Mouse (Mus musculus) testis, postnatal 10 days (tissue): ENCODE measurements around the gene Cxcr4.

Experiments used
- DNase-seq: peaks from one replicate; pipeline ENCODE4 v3.0.0; 2021; ENCODE audit warnings: low spot score

Cxcr4 gene

GRCm38 (mm10) chr1:128592211-128592741, at the start of gene Cxcr4:
Cxcr4 (minus strand) TSS chr1:128592293.
- peak; percentile 91 for DNase-seq

GRCm38 (mm10) chr1:128639707-128640107, 47.6 kb upstream of the Cxcr4 start:
- DNase-seq, result no peak

- DNase-seq, result no peak
These were observed 45.2 kb upstream of the Cxcr4 start for GRCm38 (mm10) chr1:128637230-128637740.

GRCm38 (mm10) chr1:128636258-128637229, 44.5 kb upstream of the Cxcr4 start:
- DNase-seq, result no peak

- DNase-seq, result no peak
These were observed 41.8 kb upstream of the Cxcr4 start for GRCm38 (mm10) chr1:128633711-128634379.

- DNase-seq, result no peak
These were observed 40.4 kb upstream of the Cxcr4 start for GRCm38 (mm10) chr1:128632522-128632921.

- no peak for DNase-seq
These were observed 34.1 kb upstream of the Cxcr4 start for GRCm38 (mm10) chr1:128626144-128626678.

GRCm38 (mm10) chr1:128623594-128623887, 31.4 kb upstream of the Cxcr4 start:
- DNase-seq, result no peak

GRCm38 (mm10) chr1:128622867-128623593, 30.9 kb upstream of the Cxcr4 start:
- DNase-seq, result no peak

- no peak for DNase-seq
These were observed 25.7 kb upstream of the Cxcr4 start for GRCm38 (mm10) chr1:128617654-128618310.

GRCm38 (mm10) chr1:128616586-128616985, 24.5 kb upstream of the Cxcr4 start:
- no peak for DNase-seq

- no peak for DNase-seq
These were observed 23.3 kb upstream of the Cxcr4 start for GRCm38 (mm10) chr1:128615459-128615806.

- no peak for DNase-seq
These were observed 22.8 kb upstream of the Cxcr4 start for GRCm38 (mm10) chr1:128614653-128615458.

- no peak for DNase-seq
These were observed 16.0 kb upstream of the Cxcr4 start for GRCm38 (mm10) chr1:128608119-128608518.

GRCm38 (mm10) chr1:128607423-128607822, 15.3 kb upstream of the Cxcr4 start:
- DNase-seq, result no peak

- DNase-seq, result no peak
These were observed 13.7 kb upstream of the Cxcr4 start for GRCm38 (mm10) chr1:128605794-128606193.

- DNase-seq, result no peak
These were observed 10.7 kb upstream of the Cxcr4 start for GRCm38 (mm10) chr1:128602688-128603385.

- DNase-seq, result no peak
These were observed 10.1 kb upstream of the Cxcr4 start for GRCm38 (mm10) chr1:128602018-128602687.

- no peak for DNase-seq
These were observed 9.2 kb upstream of the Cxcr4 start for GRCm38 (mm10) chr1:128601307-128601706.
